Mouse (Mus musculus) CH12F3 (cell line): ENCODE measurements around the gene Cenpx.

Source experiments
- in situ Hi-C: fragments of 300-500 bp; cut with MboI; formaldehyde crosslinking; loops from 2 replicates; pipeline ENCODE4 v1.14.3; 2020; ENCODE audit warnings: low sequenced_read_pairs

The Cenpx gene

DNA sequence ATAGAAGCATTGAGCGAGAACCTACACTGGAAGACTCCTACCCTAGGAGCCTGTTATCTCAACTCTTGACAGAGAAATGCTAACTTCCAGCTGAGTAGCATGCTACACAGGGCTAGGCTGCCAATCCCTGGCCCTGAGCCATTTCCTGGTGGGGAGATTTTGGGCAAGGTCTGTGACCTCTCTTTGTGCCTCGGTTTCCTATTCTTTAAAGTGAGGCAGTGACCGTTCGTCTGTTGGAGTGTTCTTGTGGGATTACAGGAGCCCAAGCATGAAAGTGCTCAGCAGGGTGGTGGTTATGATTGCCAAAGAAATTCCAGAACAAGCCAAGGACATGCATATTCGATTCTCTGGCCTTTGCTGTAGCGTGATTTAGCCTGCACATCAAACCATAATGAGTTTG, 50.8 kb downstream of the Cenpx start:
- in situ Hi-C loops, result no loop called here

DNA sequence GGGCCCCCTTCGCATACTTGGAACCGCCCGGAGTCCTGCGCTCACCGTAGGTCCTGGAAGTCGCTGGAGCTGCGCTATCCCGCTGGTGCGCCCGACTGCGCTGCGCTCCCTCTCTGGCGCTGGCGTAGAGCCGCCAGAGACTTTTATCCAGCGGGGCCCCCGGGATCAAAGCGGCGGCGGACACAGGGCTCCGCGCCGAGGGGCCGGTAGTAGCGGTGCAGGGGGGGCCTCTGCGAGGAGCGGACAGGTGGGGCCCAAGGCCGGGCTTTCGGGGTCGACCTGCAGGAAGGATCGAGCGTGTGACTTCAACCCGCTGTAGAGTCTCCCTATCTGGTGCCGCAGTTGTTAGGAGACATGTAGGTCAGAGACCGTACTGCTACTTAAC, 52.5 kb downstream of the Cenpx start, which contains the start of gene Notum:
TSS of gene Notum (minus strand) at position 100 of the 385 bp plus-strand sequence.
- in situ Hi-C loops, result no loop called here
